Mouse (Mus musculus) hindbrain, embryonic 14.5 days (tissue): Measurements from ENCODE around the gene Lrrc49. TPM values are rescaled to one million over a fixed set of nuclear protein-coding genes. Genes with fewer than 3 reads are reported as not detected.

Source experiments
- ATAC-seq: fragments of 200-750 bp; cut with Nextera tagmentation; 2 replicates; pipeline ENCODE4 v1.8.0; 2017; ENCODE audit warnings: moderate number of reproducible peaks, mild to moderate bottlenecking, moderate TSS enrichment, moderate library complexity; ENCODE audit not compliant: low FRiP score
- DNase-seq: peaks from one replicate; pipeline ENCODE4 v3.0.0-alpha.2; 2015; ENCODE audit warnings: low spot score
- H3K27ac ChIP-seq: fragments of 300-500 bp; sonication (generic); 2 replicates; pipeline ENCODE4 v1.5.1; 2014; ENCODE audit warnings: mild to moderate bottlenecking, moderate library complexity
- H3K27me3 ChIP-seq: fragments of 300-500 bp; sonication (generic); 2 replicates; pipeline ENCODE4 v1.6.1; 2014; ENCODE audit warnings: mild to moderate bottlenecking, low read length, mixed read lengths; ENCODE audit not compliant: control insufficient read depth, insufficient read depth
- H3K36me3 ChIP-seq: fragments of 300-500 bp; sonication (generic); replicated peaks from 2 replicates; pipeline ENCODE4 v1.6.1; 2014; ENCODE audit not compliant: control insufficient read depth, insufficient read depth
- H3K4me1 ChIP-seq: fragments of 300-500 bp; sonication (generic); replicated peaks from 2 replicates; pipeline ENCODE4 v1.6.1; 2014; ENCODE audit warnings: antibody characterized with exemption, low read length, mixed read lengths; ENCODE audit not compliant: control insufficient read depth, insufficient read depth
- H3K4me2 ChIP-seq: fragments of 300-500 bp; sonication (generic); replicated peaks from 2 replicates; pipeline ENCODE4 v1.6.1; 2014; ENCODE audit warnings: mild to moderate bottlenecking, moderate library complexity
- H3K4me3 ChIP-seq: fragments of 300-500 bp; sonication (generic); replicated peaks from 2 replicates; pipeline ENCODE4 v1.5.1; 2014; ENCODE audit warnings: mild to moderate bottlenecking, low read length
- H3K9ac ChIP-seq: fragments of 300-500 bp; sonication (generic); 2 replicates; pipeline ENCODE4 v1.6.1; 2014
- H3K9me3 ChIP-seq: fragments of 300-500 bp; sonication (generic); 2 replicates; pipeline ENCODE4 v1.6.1; 2016; ENCODE audit warnings: low read length; ENCODE audit not compliant: control insufficient read depth
- WGBS: fragments of 180-500 bp; shearing (Covaris S2); extraction: QIAGEN DNeasy Blood & Tissue Kit; methylation state at CpG from one replicate; pipeline ENCODE4 v1.1.7; 2014; 5-methylcytosine and 5-hydroxymethylcytosine counted together
- polyA plus RNA-seq: library from polyadenylated mRNA; unstranded; fragments of >200 nt; fragmentation: Nextera tagmentation; extraction: Ambion mirVana; gene quantifications from 2 replicates; pipeline ENCODE4 v1.2.1, GENCODE M21; 2014

The Lrrc49 gene
- polyA plus RNA-seq, 1 experiment from 2014 or later, result 79.3 TPM

- Histone ChIP-seq H3K9ac (peak overlapping the region; percentile 55; the same call in 1 of the 2 replicates), H3K4me3 (peak overlapping the region; percentile 45), H3K4me1 (peaks cover 36% of the 10 kb centered on the region), H3K27ac (no peak overlapping the region), H3K36me3 (no peaks in the 10 kb centered on the region), H3K9me3 (no peaks in the 10 kb centered on the region), H3K27me3 (peaks cover 44% of the 10 kb centered on the region), H3K4me2 (peak overlapping the region; percentile 69)
- DNase-seq (no peak), ATAC-seq (no peak)
- WGBS, result 34% methylated on average over 5 of the region's 5 CpGs
Measured at GRCm38 (mm10) chr9:60521143-60521542, 166.8 kb downstream of the Lrrc49 start.

DNA sequence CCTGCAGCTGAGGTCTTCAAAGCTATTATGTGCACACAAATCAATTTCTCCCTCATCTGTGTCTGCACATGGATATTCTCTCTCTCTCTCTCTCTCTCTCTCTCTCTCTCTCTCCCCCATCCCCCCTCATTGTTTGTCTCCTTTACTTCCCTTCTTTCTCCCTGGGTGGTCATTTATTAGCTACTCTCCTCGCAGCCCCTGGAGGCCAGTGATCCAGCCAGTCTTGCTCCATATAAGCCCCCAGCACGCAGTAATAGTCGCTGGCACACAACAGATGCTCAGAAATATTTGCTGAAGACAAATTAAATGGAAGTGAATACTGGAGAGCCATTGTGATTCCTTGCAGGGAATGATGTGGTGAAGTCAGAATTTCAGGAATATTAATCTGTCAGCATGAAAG is 168.4 kb downstream of the Lrrc49 start:
- Histone ChIP-seq H3K36me3 (no peaks in the 10 kb centered on the region), H3K27ac (peak overlapping the region; percentile 49; the same call in 1 of the 2 replicates), H3K4me1 (peaks cover 36% of the 10 kb centered on the region), H3K27me3 (peaks cover 44% of the 10 kb centered on the region), H3K9me3 (no peaks in the 10 kb centered on the region), H3K4me2 (no peak overlapping the region; the same call in 1 of the 2 replicates), H3K4me3 (no peak overlapping the region), H3K9ac (no peak overlapping the region)
- DNase-seq (no peak), ATAC-seq (no peak)
- 7% methylated on average over 3 of the region's 3 CpGs for WGBS

Other genes starting within 250 kb of the Lrrc49 start
- gene Thsd4, start 166.1 kb downstream of the Lrrc49 start, polyA plus RNA-seq, result 4.1 and 6.4 TPM in 2 replicates
- 18.6 and 21.4 TPM in 2 replicates for gene Larp6, start 24.8 kb upstream of the Lrrc49 start, polyA plus RNA-seq
- gene Uaca, start 106.4 kb upstream of the Lrrc49 start, polyA plus RNA-seq, result 13.2 and 15.2 TPM in 2 replicates